Mouse (Mus musculus): Measurements from ENCODE around the gene Notch1. TPM values are rescaled to one million over a fixed set of nuclear protein-coding genes. Genes with fewer than 3 reads are reported as not detected.

Notch1 gene
- total and polyA plus RNA-seq, 3 experiments = 0.06 TPM; not detected in 2

DNA sequence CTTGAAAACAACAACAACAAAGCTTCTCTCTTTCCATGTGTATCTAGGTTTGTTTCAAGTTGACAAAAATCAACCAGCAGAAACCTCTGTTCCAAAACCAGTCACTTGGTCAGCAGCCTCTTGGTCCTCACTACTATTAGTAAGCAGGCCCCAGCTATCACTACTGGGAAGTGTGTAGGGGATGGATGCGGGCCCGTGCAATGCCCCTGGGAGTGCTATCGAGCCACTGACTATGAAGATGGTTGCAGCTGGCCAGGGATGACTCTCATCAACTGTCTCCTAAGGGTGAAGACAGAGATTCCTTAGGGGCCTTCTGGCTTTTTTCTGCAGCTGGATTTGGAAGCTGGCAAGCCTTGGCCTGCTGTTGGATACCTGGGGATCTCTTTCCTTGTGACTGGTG is 13.4 kb upstream of the Notch1 start:
- TF ChIP-seq ETS1 (IDR thresholded peaks at IDR 0.05; ENCODE audit: low read depth, low read length) (no peak), NRF1 (IDR thresholded peaks at IDR 0.05; ENCODE audit: insufficient read depth, low read depth, low read length, poor library complexity, severe bottlenecking) (no peak), ZKSCAN1 (IDR thresholded peaks at IDR 0.05; ENCODE audit: low read depth, low read length) (no peak), CHD2 (IDR thresholded peaks at IDR 0.05; ENCODE audit: low read length) (no peak), SMC3 (IDR thresholded peaks at IDR 0.05; ENCODE audit: low read depth, low read length) (no peak), MAZ (IDR thresholded peaks at IDR 0.05; ENCODE audit: low read depth, low read length) (no peak), KAT2A (conservative IDR thresholded peaks at IDR 0.05; ENCODE audit: low read depth, low read length) (no peak), USF2 (IDR thresholded peaks at IDR 0.05; ENCODE audit: borderline replicate concordance in 1 of 2, insufficient read depth in 1 of 2, low read depth in 1 of 2, low read length in 2 of 2) (no peak), POLR2AphosphoS5 (IDR thresholded peaks at IDR 0.05; ENCODE audit: borderline replicate concordance, low read depth, low read length) (no peak), POLR2AphosphoS2 (IDR thresholded peaks at IDR 0.05; ENCODE audit: low read length) (no peak), CTCF (IDR thresholded peaks at IDR 0.05 in 2 of 3, conservative IDR thresholded peaks at IDR 0.05 in 1 of 3; ENCODE audit: control insufficient read depth in 1 of 3, insufficient read depth in 1 of 3, low read depth in 2 of 3, low read length in 3 of 3, poor library complexity in 1 of 3, severe bottlenecking in 1 of 3) (no peak), ZC3H11A (IDR thresholded peaks at IDR 0.05; ENCODE audit: low read depth, low read length) (no peak), NELFE (IDR thresholded peaks at IDR 0.05; ENCODE audit: low read depth, low read length) (no peak), JUND (IDR thresholded peaks at IDR 0.05; ENCODE audit: low read depth, low read length) (no peak), MYC (IDR thresholded peaks at IDR 0.05; ENCODE audit: low read depth, low read length) (no peak), MAX (IDR thresholded peaks at IDR 0.05; ENCODE audit: low read length) (no peak), MYB (IDR thresholded peaks at IDR 0.05; ENCODE audit: low read depth, low read length) (no peak), TBP (IDR thresholded peaks at IDR 0.05; ENCODE audit: low read depth, low read length) (no peak), ZMIZ1 (IDR thresholded peaks at IDR 0.05; ENCODE audit: low read depth, low read length) (no peak)
- no peak overlapping the region for H3K4me3 ChIP-seq (ENCODE audit: control insufficient read depth in 1 of 2, insufficient read depth in 1 of 2, low read depth in 2 of 2, low read length in 2 of 2)
- H3K36me3 ChIP-seq (ENCODE audit: control insufficient read depth in 1 of 2, insufficient read depth in 2 of 2, low read length in 2 of 2) = no peaks in the 10 kb centered on the region
- no peak for DNase-seq (ENCODE audit: low read depth, low spot score)
- no peaks in the 10 kb centered on the region for H3K4me1 ChIP-seq (ENCODE audit: control insufficient read depth in 1 of 2, insufficient read depth in 2 of 2, low read length in 2 of 2)
- no peaks in the 10 kb centered on the region for H3K79me2 ChIP-seq (ENCODE audit: control insufficient read depth, insufficient read depth, low read length, poor library complexity)
- peaks cover 0 to 4% of the 10 kb centered on the region in 2 experiments; a peak in 3 of 4 replicates for H3K27me3 ChIP-seq (ENCODE audit: control insufficient read depth in 1 of 2, insufficient read depth in 2 of 2, low read length in 2 of 2)
- no peak overlapping the region for H3K9ac ChIP-seq (ENCODE audit: control insufficient read depth, low read depth, low read length, poor library complexity, severe bottlenecking)
- H3K9me3 ChIP-seq (replicated peaks; ENCODE audit: insufficient read depth, low read length) = no peaks in the 10 kb centered on the region
- no peak overlapping the region for H3K27ac ChIP-seq (ENCODE audit: control insufficient read depth, low read depth, low read length)

DNA sequence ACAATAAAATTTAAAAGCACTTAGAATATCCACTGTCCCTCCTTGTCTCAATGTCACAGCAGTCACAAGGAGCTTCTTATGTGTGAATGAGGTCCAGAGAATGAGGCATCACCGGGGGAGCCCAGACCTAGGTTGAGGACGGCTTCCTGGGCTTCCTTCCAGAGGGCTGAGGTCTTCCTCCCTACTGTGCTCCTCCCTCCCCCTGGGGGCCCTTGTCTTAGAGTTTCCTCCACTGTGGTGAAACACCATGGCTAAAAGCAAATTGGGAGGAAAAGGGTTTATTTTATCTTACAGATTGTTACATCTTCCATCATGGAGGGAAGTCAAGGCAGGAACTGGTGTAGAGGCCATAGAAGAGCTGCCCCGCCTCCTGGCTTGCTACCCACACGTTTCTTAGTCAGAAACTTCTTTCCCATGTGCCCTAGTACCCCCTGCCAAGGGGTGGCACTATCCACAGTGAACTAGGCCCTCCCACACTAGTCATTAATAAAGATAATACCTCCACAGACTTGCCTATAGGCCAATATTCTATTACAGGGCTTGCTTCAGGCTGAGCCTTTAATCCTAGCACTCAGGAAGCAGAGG is 12.8 kb upstream of the Notch1 start:
- Histone ChIP-seq H3K4me1 (ENCODE audit: control insufficient read depth in 1 of 2, insufficient read depth in 2 of 2, low read length in 2 of 2) (no peaks in the 10 kb centered on the region), H3K27me3 (ENCODE audit: control insufficient read depth in 1 of 2, insufficient read depth in 2 of 2, low read length in 2 of 2) (peaks cover 0 to 4% of the 10 kb centered on the region in 2 experiments; a peak in 3 of 4 replicates), H3K9ac (ENCODE audit: control insufficient read depth, low read depth, low read length, poor library complexity, severe bottlenecking) (no peak overlapping the region), H3K79me2 (ENCODE audit: control insufficient read depth, insufficient read depth, low read length, poor library complexity) (no peaks in the 10 kb centered on the region), H3K4me3 (ENCODE audit: control insufficient read depth in 1 of 2, insufficient read depth in 1 of 2, low read depth in 2 of 2, low read length in 2 of 2) (no peak overlapping the region), H3K9me3 (replicated peaks; ENCODE audit: insufficient read depth, low read length) (no peaks in the 10 kb centered on the region), H3K27ac (ENCODE audit: control insufficient read depth, low read depth, low read length) (no peak overlapping the region), H3K36me3 (ENCODE audit: control insufficient read depth in 1 of 2, insufficient read depth in 2 of 2, low read length in 2 of 2) (no peaks in the 10 kb centered on the region)
- DNase-seq (ENCODE audit: low read depth, low spot score) = no peak
- TF ChIP-seq CTCF (IDR thresholded peaks at IDR 0.05 in 2 of 3, conservative IDR thresholded peaks at IDR 0.05 in 1 of 3; ENCODE audit: control insufficient read depth in 1 of 3, insufficient read depth in 1 of 3, low read depth in 2 of 3, low read length in 3 of 3, poor library complexity in 1 of 3, severe bottlenecking in 1 of 3) = no peak
- no peak for TF ChIP-seq MAX (IDR thresholded peaks at IDR 0.05; ENCODE audit: low read length)
- no peak for TF ChIP-seq NELFE (IDR thresholded peaks at IDR 0.05; ENCODE audit: low read depth, low read length)

All from MEL (cell line).